Mouse (Mus musculus) heart, postnatal 0 days (tissue): ENCODE measurements around the gene Btnl10. TPM values are rescaled to one million over a fixed set of nuclear protein-coding genes. Genes with fewer than 3 reads are reported as not detected.

ENCODE experiments used
- ATAC-seq: fragments of 200-750 bp; cut with Nextera tagmentation; 2 replicates; pipeline ENCODE4 v1.8.0; 2017; ENCODE audit warnings: low read depth, moderate number of reproducible peaks, moderate library complexity; ENCODE audit not compliant: insufficient read depth
- DNase-seq: peaks from one replicate; pipeline ENCODE4 v3.0.0-alpha.2; 2016; ENCODE audit warnings: low spot score
- H3K27ac ChIP-seq: fragments of 300-500 bp; sonication (generic); 2 replicates; pipeline ENCODE4 v1.5.1; 2014; ENCODE audit warnings: low read depth, mild to moderate bottlenecking
- H3K27me3 ChIP-seq: fragments of 300-500 bp; sonication (generic); 2 replicates; pipeline ENCODE4 v1.6.1; 2014; ENCODE audit warnings: low read length, mixed read lengths; ENCODE audit not compliant: control insufficient read depth, insufficient read depth
- H3K36me3 ChIP-seq: fragments of 300-500 bp; sonication (generic); replicated peaks from 2 replicates; pipeline ENCODE4 v1.6.1; 2014; ENCODE audit warnings: low read length, mixed read lengths; ENCODE audit not compliant: control insufficient read depth, insufficient read depth
- H3K4me1 ChIP-seq: fragments of 300-500 bp; sonication (generic); 2 replicates; pipeline ENCODE4 v1.6.1; 2014; ENCODE audit warnings: antibody characterized with exemption; ENCODE audit not compliant: control insufficient read depth, insufficient read depth
- H3K4me2 ChIP-seq: fragments of 300-500 bp; sonication (generic); 2 replicates; pipeline ENCODE4 v1.6.1; 2014; ENCODE audit warnings: low read depth, mild to moderate bottlenecking, low read length, moderate library complexity
- H3K4me3 ChIP-seq: fragments of 300-500 bp; sonication (generic); 2 replicates; pipeline ENCODE4 v1.5.1; 2014; ENCODE audit warnings: low read depth, low read length
- H3K9ac ChIP-seq: fragments of 300-500 bp; sonication (generic); replicated peaks from 2 replicates; pipeline ENCODE4 v1.6.1; 2014; ENCODE audit warnings: low read depth, low read length, mixed read lengths
- H3K9me3 ChIP-seq: fragments of 300-500 bp; sonication (generic); replicated peaks from 2 replicates; pipeline ENCODE4 v1.6.1; 2016; ENCODE audit warnings: low read length; ENCODE audit not compliant: control insufficient read depth
- CTCF ChIP-seq: IDR thresholded peaks from 2 replicates; pipeline ENCODE4 v1.5.1; 2016; ENCODE audit warnings: antibody characterized with exemption, control low read depth, low read depth
- EP300 ChIP-seq: IDR thresholded peaks from 2 replicates; pipeline ENCODE4 v1.6.1; 2016; ENCODE audit warnings: antibody characterized with exemption, low read depth
- WGBS: fragments of 180-500 bp; shearing (Covaris S2); extraction: QIAGEN DNeasy Blood & Tissue Kit; methylation state at CpG from one replicate; pipeline ENCODE4 v1.1.7; 2014; 5-methylcytosine and 5-hydroxymethylcytosine counted together
- polyA plus RNA-seq: library from polyadenylated mRNA; unstranded; fragments of >200 nt; fragmentation: Nextera tagmentation; extraction: Ambion mirVana; gene quantifications from 2 replicates; pipeline ENCODE4 v1.2.1, GENCODE M21; 2015
- total RNA-seq: library from RNA; depleted of rRNA; stranded (reverse); fragments of >200 nt; gene quantifications from 2 replicates; pipeline ENCODE4 v1.2.3, GENCODE M21; 2014; ENCODE audit warnings: low replicate concordance

Gene Btnl10
- total and polyA plus RNA-seq, 2 experiments from 2014 or later, result 0.07 TPM; not detected in 1

- Histone ChIP-seq H3K4me3 (no peak overlapping the region), H3K9ac (0 out of 2 replicates have a peak overlapping the region, but pooled peaks have one; percentile 68), H3K4me2 (peak overlapping the region; percentile 90; the same call in 1 of the 2 replicates), H3K9me3 (no peaks in the 10 kb centered on the region), H3K27ac (no peak overlapping the region), H3K36me3 (no peaks in the 10 kb centered on the region), H3K4me1 (no peaks in the 10 kb centered on the region), H3K27me3 (no peaks in the 10 kb centered on the region)
- 67% methylated on average over 1 of the region's 1 CpGs for WGBS
- no peak for DNase-seq
- no peak for ATAC-seq
- no peak for TF ChIP-seq EP300
- no peak for TF ChIP-seq CTCF
Measured at GRCm38 (mm10) chr11:58913776-58914175, 3.9 kb upstream of the Btnl10 start.

DNA sequence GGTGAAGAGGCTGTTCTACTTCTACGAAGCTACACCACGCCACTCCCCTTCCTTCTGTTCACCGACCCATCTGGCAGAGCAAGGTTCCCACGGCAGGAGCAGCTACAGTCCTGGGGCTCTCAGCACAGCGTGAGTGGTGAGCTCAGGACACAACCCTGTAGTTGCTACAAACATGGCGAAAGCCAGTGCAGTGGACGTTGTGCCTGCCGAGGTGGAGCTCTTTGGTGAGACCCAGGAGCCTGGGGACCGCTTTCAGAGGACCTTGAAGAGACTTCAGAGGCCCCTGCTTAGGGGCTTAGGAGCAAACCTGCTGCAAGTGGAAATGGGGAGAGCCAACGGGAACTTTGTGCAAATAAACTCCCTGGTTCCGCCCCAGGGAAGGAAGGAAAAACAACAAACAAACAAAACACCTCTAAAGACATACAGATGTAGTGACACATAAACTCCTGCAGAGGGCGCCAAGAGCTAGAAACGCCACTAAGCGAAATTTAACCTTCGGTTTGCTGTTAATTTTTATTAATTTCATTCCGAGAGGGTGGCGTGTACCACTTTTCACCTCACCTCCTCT lies 3.2 kb upstream of the Btnl10 start:
- Histone ChIP-seq H3K9me3 (no peaks in the 10 kb centered on the region), H3K4me3 (peak overlapping the region; percentile 46), H3K4me1 (no peaks in the 10 kb centered on the region), H3K36me3 (no peaks in the 10 kb centered on the region), H3K9ac (peak overlapping the region; percentile 68), H3K4me2 (peak overlapping the region; percentile 90), H3K27ac (peak overlapping the region; percentile 57), H3K27me3 (no peaks in the 10 kb centered on the region)
- peak; percentile 47; the same call in 1 of the 2 replicates for ATAC-seq
- WGBS, result 7% methylated on average over 17 of the region's 17 CpGs
- peak; percentile 67 for DNase-seq
- TF ChIP-seq CTCF (peak; percentile 69), EP300 (no peak)

- no peak for ATAC-seq
- TF ChIP-seq EP300, result no peak
- peak; percentile 44 for TF ChIP-seq CTCF
- Histone ChIP-seq H3K9ac (no peak overlapping the region), H3K36me3 (no peaks in the 10 kb centered on the region), H3K27ac (no peak overlapping the region), H3K27me3 (no peaks in the 10 kb centered on the region), H3K9me3 (no peaks in the 10 kb centered on the region), H3K4me1 (no peaks in the 10 kb centered on the region), H3K4me3 (no peak overlapping the region), H3K4me2 (no peak overlapping the region)
- 49% methylated on average over 14 of the region's 14 CpGs for WGBS
- no peak for DNase-seq
Measured at GRCm38 (mm10) chr11:58916879-58917744, 596 bp upstream of the Btnl10 start.

GRCm38 (mm10) chr11:58918759-58919158 lies 1.1 kb downstream of the Btnl10 start:
- Histone ChIP-seq H3K4me3 (no peak overlapping the region), H3K4me1 (no peaks in the 10 kb centered on the region), H3K9me3 (no peaks in the 10 kb centered on the region), H3K27me3 (no peaks in the 10 kb centered on the region), H3K4me2 (no peak overlapping the region), H3K9ac (no peak overlapping the region), H3K27ac (no peak overlapping the region), H3K36me3 (no peaks in the 10 kb centered on the region)
- DNase-seq, result no peak
- no peak for ATAC-seq
- 63% methylated on average over 5 of the region's 5 CpGs for WGBS
- TF ChIP-seq EP300 (no peak), CTCF (no peak)

DNA sequence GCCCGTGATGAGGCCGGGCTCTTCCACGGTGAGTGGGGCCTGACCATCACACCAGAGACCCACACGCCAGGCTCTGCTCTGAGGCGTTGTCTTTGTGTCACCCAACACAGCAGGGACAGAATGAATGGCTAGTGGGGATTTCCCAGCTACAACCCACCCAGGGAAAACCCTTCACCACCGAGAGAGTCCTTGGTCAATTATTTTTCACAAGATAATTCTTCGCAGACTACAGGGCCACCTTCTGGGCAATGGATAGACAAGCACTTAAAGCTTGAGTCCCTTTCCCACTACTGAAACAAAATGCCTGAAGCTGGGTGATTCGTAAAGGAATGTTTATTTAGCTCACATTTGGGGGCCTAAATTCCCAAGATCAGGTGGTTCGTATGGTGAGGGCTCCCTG lies 4.7 kb downstream of the Btnl10 start:
- Histone ChIP-seq H3K4me2 (no peak overlapping the region), H3K36me3 (no peaks in the 10 kb centered on the region), H3K9me3 (no peaks in the 10 kb centered on the region), H3K4me3 (no peak overlapping the region), H3K27ac (no peak overlapping the region), H3K27me3 (no peaks in the 10 kb centered on the region), H3K4me1 (no peaks in the 10 kb centered on the region), H3K9ac (no peak overlapping the region)
- no peak for ATAC-seq
- no peak for DNase-seq
- TF ChIP-seq EP300, result no peak
- no peak for TF ChIP-seq CTCF
- 77% methylated on average over 9 of the region's 9 CpGs for WGBS
